Mouse (Mus musculus): ENCODE measurements around the gene Pid1. TPM values are rescaled to one million over a fixed set of nuclear protein-coding genes. Genes with fewer than 3 reads are reported as not detected.

Pid1 gene
- total RNA-seq (2021): 1 to 10 TPM; 8.0 to 8.4 TPM
- long read RNA-seq, experiment 1, partial matches to known transcripts: 0 of 7 reads
- long read RNA-seq, experiment 1, other reads (novel, unspliced or antisense): 2 of 7 reads
- long read RNA-seq, experiment 2, transcript Pid1-201 (3 exons, 2,664 nt): major isoform, 8 of 11 reads
- long read RNA-seq, experiment 2, partial matches to known transcripts: 0 of 11 reads
- long read RNA-seq, experiment 2, other reads (novel, unspliced or antisense): 1 of 11 reads

DNA sequence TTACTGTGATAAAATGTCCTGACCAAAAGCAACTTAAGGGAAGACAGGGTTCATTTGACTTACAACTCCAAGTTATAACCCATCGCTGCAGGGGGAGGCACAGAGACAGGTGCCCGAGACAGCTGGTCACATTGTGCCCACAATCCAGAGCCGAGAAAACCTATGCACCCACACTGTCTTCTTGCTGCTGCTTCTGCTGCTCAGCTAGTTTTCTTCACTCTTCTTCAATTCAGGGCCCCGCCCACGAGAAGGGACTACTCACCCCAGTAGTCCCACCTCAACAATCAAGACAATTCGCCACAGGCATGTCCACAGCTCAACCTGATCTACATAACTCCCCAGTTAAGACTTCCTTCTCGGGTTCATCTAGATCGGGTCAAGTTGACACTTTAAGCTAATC is at the start of gene Pid1:
Gene Pid1, minus strand, starts transcription at position 214 of the 400 bp plus-strand sequence.
- DNase-seq: no peak

DNA sequence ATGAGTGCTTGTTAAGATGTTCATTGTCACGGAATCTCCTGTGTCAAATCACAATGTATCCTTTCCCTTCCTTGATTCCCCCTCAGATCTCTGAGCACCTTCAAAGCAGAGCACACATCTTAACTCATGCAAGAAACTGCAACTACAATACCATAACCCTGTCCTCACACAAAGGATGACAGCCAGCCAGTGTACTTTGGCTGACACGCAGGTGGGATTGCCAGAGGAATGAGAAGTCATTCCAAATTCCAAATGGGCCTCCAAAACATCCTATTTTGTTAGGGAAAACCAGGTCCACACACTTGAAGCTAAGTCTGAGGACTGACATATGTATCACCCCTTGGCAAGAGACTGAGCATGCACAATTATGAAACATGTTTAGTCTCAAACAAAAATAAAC is 45.5 kb upstream of the Pid1 start:
- DNase-seq: peak; percentile 34

DNA sequence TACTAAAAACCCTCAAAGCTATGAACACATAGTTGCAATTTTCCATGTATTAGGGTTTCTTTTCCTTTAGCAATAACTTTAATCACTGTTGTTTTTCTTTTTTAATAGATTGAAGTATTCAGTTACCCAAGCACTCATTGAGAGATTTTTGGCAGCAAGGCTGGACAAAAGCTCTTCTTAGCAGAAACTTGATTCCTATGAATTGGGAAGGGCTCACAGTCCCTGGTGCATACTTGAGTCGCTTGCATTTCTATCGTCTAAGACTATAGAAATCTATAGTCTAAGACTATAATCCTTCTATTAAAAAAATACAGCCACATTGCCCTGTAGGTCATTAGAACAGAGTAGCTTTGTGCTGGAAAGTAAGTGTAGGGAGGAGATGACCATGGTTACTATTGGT is 44.9 kb upstream of the Pid1 start:
- no peak for DNase-seq

DNA sequence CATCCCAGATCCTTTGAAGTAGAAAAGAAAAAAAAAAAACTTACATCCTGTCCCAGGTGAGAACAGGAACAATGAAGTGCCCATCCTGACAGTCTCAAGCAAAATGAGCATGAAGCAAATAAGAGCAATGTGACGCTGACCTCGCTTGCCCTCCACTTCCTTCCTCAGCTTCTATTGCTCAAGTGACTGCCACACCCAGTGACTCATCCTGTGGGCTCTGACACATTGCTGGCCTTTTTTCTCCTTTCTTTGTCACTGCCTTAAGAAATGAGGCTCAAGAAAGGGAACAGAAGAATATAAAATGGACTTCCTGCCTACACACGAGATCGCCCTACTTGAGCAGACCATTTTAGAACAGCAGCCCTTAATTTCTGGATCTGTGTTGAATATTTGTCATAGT is 42.9 kb upstream of the Pid1 start:
- peak; percentile 68 for DNase-seq

DNA sequence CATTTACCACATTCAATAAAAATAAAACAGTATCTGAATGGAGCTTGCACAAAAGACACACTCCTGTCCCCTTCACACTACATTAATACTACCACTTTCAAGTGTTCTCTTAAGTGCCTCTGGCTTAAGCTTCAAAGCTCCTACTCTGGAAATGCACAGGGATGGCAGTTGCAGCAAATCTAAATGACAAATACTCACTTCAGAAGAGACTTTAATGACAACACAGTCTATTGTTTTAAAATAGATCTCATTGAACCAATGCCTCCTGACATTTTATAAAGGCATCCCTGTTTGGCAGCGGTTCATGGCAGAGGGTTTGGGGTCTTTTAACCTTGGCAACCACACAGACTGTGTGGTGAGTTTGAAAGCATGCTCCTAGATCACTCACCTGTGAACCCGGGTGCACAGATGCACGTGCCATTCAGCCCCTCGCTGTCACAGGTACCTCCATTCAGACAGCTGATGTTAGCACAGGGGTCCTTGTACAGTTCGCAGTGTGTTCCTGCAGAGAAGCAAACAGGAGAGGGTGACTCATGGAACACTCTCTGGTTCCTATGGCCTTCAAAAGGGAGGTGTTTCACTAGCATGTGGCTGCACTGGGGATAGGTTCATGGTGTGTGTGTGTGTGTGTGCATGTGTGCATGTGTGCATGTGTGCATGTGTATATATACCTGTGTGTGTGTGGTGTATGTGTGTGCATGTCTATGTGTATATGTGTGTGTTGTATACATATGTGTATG is 41.7 kb upstream of the Pid1 start:
- no peak for DNase-seq

DNA sequence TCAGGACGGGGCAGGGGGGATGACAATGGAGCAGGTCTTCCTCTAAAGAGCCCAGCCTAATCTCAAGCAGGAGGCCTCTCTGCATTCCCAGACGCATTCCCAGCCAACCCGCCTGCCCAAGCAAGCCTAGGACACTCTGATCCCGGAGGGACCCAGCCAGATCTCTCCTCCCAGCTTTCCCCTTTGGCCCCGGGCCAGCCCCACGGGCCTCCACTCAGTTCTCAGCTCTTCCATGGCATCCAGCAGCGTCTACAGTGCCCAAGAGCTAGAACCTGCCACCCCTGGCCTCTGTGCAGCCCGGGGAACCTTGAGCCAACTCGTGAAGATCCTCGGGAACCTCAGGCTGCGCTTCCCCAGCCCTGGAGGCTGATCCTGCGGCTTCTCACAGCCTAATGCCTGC is 40.9 kb upstream of the Pid1 start:
- peak; percentile 29 for DNase-seq

DNA sequence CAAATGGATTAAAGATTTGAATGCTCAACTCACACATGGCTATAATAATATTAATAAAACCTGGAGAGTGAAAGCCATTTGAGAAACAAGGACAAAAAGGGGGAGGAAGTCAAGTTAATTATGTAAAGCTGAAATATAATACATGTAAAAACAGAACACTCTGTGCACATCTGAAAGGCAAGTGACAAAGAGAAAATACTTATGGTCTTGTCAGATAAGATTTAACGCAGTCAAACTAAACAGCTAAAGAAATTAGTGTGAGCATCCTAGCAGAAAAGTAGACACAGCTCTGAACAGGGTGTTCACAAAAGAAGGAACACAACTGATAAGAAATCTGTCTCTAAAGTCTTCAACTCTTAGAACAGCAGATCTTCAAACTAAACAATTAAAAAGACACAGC is 38.2 kb upstream of the Pid1 start:
- DNase-seq: no peak

DNA sequence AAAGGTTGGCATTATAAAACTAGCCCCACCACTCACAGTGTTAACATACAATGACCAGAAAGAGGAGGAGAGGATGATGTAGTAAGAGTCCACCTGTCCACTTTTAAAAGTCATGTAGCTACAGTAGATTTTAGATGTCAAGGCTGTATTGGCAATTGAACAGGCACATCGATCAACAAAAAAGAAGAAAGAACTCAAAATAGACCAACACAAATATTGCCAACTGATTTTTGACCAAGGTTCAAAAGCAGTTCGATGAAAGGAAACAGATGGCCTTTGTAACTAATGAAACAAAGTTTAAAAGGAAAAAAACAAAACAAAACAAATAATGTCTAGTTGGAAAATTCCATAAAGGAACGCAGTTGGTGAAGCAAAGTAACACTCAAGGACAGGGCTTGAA is 35.7 kb upstream of the Pid1 start:
- no peak for DNase-seq

DNA sequence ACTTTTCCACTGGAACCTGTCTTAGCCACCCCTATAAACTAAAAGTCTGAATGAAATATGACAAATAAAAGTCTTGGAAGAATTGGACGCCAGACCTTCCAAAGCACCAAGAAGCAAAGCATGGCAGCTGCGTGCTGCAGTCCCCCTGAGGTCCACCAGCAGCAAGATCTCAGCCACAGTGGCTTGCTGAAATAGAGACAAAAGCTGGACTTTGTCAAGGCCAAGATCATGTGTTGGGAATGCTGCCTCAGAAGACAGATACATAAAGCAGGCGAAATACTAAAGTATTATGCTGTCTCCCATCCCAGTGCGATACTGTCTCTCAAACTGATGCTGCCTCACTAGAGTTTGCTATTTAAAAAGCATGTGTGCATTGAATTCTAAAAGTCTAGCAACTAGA is 35.1 kb upstream of the Pid1 start:
- no peak for DNase-seq

DNA sequence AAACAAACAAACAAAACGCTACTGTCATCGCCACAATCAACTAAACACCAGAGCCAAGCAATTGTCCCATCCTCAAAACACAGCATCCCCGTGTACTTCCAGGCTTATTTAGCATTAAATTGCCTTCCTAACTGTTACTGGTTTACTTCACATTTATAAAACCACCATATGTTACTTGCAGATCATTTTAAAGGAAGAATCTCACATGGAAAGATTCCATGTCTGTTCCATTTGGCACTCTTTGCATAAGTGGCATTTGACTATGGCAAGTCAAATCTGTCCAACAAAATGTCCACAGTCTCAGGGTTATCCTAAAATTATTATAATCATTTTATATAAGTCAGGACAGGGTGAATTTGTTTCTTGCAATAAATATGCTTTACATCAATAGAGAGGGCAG is 32.8 kb upstream of the Pid1 start:
- no peak for DNase-seq

DNA sequence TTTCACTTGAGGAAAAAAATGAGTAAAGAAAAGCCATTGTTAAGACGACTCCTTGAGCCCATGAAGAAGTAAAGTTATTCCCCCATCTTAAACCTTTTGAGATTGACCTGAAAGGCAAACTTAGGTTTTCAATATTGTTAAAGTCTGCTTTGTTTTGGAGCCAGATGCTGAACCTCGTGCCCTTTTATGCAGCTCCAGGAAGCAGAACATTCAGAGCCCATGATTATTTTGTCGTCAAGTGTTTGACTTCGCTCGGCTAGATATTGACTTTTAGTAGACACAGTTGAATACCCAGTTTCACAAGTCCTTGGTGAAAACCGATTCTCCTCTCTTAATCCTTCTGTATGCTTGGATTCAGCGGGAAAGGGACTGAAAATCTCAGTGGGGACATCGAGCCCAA is 31.9 kb upstream of the Pid1 start:
- no peak for DNase-seq

DNA sequence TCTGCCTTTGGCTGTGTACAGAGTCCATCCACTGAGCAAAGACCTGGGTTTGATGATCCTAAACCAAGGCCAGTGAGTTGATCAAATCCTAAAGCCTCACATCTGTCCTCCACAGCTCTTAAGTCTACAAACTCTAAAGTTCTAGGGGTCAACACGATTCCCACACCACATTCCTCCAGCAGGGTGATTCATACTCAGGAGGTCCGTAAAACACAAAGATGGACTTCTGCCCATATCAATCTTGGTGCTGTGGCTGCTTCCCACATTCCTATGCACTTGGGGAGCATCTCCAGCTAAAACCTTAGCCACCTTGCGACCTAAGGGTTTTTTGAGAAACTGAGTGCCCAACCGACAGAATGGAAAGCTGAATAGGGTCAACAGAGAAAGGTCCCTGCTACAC is 27.0 kb upstream of the Pid1 start:
- no peak for DNase-seq

DNA sequence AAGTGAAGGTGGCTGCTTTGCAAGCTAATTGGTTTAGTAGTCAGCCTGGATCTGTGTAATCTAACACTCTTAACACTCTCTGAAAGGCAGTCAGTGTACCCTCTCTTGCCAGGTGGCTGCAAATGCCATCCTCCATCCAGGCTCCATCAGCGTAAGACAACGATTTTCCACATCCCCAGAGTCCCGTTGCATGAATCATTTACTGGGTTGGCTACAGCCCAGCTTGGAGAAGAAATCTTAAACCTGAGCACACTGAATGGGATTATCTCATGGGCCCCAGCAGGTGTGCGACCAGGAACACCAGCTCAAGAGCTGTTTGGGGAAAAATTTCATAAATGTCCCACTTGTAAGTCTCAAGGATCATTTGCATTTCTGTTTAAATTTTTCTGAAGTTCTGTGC is 23.6 kb upstream of the Pid1 start:
- DNase-seq: no peak

DNA sequence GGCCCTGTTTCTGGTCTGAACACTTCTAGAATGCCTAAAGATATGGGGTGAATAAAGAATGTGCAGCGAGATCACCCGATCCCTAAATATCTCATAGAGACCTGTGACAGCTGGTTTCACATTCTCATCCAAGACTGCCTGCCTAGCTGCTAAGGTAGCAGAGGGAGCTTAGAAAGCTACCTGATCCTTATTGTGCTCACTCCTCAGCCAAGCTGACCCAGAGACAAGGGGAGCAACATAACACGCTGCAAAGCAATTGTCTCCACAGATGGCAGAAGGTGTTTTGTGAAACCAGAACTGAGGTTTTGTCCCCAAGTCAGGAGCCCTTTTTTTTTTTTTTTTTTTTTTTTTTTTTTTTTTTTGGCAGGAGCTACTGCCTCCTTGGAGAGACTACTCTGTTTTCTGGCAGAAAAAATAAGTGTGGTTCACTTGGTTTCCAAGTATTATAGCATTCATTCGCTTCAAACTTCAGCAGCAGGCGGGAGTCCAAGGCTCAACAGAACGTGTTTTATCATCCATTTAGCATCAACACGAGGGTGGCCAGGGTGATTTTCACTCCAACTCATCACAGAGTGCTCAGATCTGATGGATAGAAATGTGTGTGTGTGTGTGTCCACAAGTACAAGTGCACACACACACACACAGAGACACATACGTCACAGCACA is 22.6 kb upstream of the Pid1 start:
- no peak for DNase-seq

DNA sequence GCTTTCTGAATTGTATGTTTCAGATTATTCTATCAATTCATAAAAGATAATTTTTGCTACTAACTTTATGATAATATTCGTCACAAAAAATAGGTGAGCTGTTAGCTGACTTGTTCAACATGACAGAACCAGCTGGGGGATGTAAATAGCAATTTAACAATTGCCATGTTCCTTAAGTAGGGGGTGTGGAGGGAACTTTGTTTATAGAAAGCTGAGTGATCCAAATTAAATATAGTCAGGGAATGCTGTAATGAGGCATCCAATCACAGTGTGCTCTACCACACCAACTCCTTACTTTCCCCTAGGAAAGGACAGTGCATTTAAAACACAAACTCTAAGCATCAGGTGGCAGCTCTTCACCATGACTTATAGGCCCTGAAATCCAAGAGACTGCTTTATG is 18.7 kb upstream of the Pid1 start:
- no peak for DNase-seq

DNA sequence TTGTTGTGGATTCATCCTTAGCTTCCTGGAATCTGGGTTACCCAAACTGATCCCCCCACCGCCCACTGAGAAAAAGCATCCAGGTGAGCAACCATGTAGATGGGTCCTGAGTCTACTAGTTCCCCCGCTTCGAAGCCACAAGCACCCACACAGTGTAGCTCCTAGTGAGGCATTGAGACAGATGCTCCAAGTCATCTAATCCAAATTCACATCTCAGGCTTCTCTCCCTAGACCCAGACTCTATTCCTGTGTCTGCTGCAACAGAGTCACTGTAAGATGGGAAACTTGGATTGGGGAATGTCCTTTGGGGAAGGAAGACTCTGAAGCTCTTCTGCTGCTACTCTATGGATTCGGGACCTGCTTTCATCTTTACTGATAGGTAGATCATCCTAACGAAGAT is 18.1 kb upstream of the Pid1 start:
- no peak for DNase-seq

DNA sequence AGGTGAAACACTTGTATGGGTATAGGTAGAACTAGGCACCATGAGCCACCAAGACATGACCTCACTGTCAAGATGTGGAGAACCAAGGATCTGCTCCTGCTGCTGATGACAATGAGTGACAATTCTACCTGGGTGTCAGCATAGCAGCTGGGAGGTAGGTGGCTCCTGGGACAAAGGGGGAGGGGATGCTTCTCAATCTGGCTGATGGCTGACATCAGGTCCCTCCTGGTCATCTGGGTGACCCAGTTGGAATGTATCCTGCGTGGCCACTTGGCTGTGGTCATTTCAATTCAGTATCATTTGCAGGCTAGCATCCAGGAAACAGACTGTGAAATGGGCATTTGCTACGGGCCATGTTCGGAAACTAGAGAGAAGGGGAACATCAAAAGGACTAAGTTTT is 16.9 kb upstream of the Pid1 start:
- no peak for DNase-seq

DNA sequence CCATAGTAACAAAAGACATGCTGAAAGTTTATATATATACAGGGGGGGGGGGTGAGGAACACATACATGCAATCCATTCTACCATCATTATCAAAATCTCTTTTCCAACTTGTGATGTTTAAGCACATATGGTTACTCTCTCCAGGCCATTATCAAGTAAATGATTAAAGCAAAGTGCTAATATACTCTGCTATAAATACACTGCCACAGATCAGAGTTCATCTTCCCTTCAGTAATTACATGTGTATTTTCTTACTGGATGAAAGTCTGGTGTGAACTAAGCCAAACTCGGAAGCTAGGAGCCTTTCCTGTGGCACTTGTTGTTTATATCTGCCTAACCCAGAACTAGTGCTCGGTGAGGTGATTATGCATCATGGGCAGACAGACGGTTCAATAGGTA is 3.8 kb upstream of the Pid1 start:
- DNase-seq: no peak

DNA sequence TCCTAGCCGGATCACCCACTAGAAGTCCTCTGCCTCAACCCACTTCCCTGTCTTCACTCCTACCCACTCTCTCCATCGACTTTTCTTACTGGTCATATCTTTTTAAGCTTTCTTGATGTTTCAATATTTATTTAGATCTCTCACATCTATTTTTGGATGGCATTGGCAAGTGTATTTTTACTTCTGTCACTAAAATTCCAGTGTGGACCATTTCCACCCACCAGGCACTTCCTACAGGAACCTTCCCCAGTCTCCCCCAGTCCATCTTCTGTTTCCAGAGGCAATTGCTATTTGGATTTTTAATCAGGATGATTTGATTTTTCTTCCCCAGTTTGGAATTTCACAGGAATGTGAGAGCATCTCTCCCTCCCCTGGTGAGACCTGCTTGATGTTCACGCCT is 2.6 kb upstream of the Pid1 start:
- DNase-seq: no peak

DNA sequence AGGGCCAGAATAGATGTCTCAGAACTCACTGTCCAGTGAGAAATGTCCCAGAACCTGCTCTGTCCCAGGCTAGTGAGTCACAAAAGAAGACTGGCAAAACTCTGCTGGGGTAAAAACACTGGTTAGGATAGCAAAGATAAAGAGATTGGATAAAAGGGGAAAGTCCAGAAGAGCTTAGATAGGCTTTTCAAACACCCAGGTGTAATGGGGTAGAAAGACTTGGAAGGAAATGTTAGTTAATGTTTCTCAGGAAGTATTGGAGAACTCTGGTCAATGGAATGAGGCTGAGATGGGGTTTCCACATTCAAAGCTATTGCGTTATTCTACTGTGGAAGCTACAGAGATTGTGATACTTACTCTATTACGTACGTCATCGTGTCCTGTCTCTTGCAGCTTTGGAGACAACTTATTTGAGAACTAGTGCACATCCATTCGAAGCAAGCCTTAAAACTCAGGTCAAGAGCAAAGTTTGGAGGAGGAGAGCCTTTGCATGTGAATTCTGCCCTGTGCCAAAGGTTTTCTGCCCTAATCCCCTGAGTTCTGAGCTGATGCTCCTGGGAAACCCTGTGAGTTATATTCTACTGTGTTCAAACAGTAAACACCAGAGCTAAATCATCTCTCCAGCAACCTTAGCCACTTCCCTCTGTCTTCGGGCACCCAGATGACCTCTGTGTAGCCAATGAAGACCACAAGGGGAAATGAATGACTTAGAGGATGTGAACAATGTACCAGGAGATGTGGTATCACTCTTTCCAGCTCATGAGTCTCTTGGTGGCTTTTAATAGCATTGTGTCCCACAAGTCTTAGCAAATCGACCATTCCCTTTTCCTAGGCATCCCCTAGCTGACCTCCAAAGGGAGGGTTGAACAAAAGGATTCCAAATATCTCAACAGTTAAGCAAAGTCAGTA is 1.0 kb downstream of the Pid1 start:
- DNase-seq: no peak

DNA sequence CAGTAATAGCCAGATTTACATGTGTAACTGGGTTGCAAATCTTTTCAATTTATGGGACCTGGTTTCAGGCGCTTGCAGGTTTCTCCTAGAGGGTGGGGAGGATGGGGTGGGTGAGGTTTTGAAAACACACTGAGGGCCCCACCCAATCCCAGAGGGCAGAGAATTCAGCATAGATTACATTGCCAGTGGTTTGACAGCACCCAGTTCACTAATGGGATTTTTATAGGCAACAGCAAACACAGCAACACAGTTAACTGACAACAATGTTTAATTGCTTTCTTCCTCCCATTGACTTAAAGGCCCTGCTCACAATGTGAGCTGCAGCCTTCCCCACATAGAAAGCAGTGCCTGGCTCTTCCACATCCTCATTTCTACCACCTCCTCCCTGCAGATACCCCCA is 1.8 kb downstream of the Pid1 start:
- DNase-seq: no peak

DNA sequence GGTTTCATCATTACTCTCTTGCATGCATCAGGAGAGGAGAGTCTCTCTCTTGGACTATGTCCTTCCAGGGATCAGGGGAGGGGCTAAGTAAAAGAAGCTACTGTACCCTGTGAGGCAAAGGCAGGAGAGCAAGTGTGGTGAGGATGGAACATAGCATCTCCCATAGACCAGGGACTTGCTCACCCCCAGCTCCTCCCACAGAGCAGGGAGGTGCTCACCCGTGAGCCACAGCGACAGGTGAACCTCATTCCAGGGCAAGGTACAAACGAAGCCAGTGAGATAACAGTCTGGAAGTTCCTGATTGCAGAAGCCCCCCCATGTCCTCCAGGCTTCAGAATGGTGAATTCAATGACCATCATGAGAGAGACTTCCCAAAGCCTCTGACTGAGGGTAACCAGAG is 2.6 kb downstream of the Pid1 start:
- DNase-seq: no peak

Measured in gastrocnemius, postnatal 25 days (tissue).